Mouse (Mus musculus): ENCODE results near the gene Gm3739. TPM values are rescaled to one million over a fixed set of nuclear protein-coding genes. Genes with fewer than 3 reads are reported as not detected.
A peak's percentile ranks its signal among the peaks of the same experiment; 100 is the strongest.
"Not testable (repeated sequence)": the region's sequence is repeated elsewhere in the genome, so short reads cannot be mapped to it uniquely, and the experiment has no call there.

Gm3739 gene
- under 1 TPM; 0.33 TPM for total RNA-seq (2021)

GRCm38 (mm10) chr14:7314661-7315060, at the start of gene Gm3739:
TSS of gene Gm3739 (minus strand) at chr14:7315049.
- intact Hi-C loops (cut with DNase I) = not testable (repeated sequence)
- peak; percentile 14 to 19 for DNase-seq

- intact Hi-C loops (cut with DNase I); DNase-seq: not testable (repeated sequence)
Observed at GRCm38 (mm10) chr14:7332295-7332694, 17.4 kb upstream of the Gm3739 start, which contains the start of gene Gm5797. TSS of gene Gm5797 (minus strand) at chr14:7332395.

- peak; percentile 3 to 6 for DNase-seq
Observed at GRCm38 (mm10) chr14:7315093-7315492, 244 bp upstream of the Gm3739 start.

GRCm38 (mm10) chr14:7264614-7265013, 50.2 kb downstream of the Gm3739 start, which contains the start of gene Gm3727:
TSS of gene Gm3727 (minus strand) at chr14:7264714.
- DNase-seq; intact Hi-C loops (cut with DNase I): not testable (repeated sequence)

More at GRCm38 (mm10) chr14:7315093-7315492, 244 bp upstream of the Gm3739 start:
- intact Hi-C loops (cut with DNase I) = not testable (repeated sequence)

Other genes with a start within 250 kb of the Gm3739 start
- gene Gm3696, start 214.4 kb downstream of the Gm3739 start, total RNA-seq (2021) = not detected
- not detected for gene Gm6676, start 189.6 kb downstream of the Gm3739 start, total RNA-seq (2021)
- not detected for gene Gm3512, start 140.5 kb downstream of the Gm3739 start, total RNA-seq (2021)
- not detected for gene Gm16434, start 120.5 kb downstream of the Gm3739 start, total RNA-seq (2021)
- gene Gm3727, start 50.3 kb downstream of the Gm3739 start, total RNA-seq (2021) = not detected
- gene Gm5797, start 17.3 kb upstream of the Gm3739 start, total RNA-seq (2021) = not detected
- not detected for gene Gm8374, start 50.1 kb upstream of the Gm3739 start, total RNA-seq (2021)
- not detected for gene Gm3755, start 135.9 kb upstream of the Gm3739 start, total RNA-seq (2021)
- not detected for gene Gm3752, start 168.7 kb upstream of the Gm3739 start, total RNA-seq (2021)

Measured in heart, postnatal 36 days (tissue).